Mouse (Mus musculus) cortical plate, adult 2 months (tissue): ENCODE results near the gene Irak3. TPM values are rescaled to one million over a fixed set of nuclear protein-coding genes. Genes with fewer than 3 reads are reported as not detected.

Source experiments
- H3K27ac ChIP-seq: fragments of 200-500 bp; 2 replicates; pipeline ENCODE4 v1.5.1; 2012; ENCODE audit warnings: low read length, control low read depth, inconsistent platforms; ENCODE audit not compliant: insufficient read depth
- H3K4me1 ChIP-seq: fragments of 200-500 bp; 2 replicates; pipeline ENCODE4 v1.6.1; 2011; ENCODE audit warnings: low read length; ENCODE audit not compliant: control insufficient read depth, insufficient read depth
- H3K4me3 ChIP-seq: fragments of 200-500 bp; 2 replicates; pipeline ENCODE4 v1.5.1; 2011; ENCODE audit warnings: mild to moderate bottlenecking, low read length, control low read depth; ENCODE audit not compliant: insufficient read depth
- CTCF ChIP-seq: fragments of 200-500 bp; IDR thresholded peaks from 2 replicates; pipeline ENCODE4 v1.5.1; 2011; ENCODE audit warnings: mild to moderate bottlenecking, control low read depth, low read length; ENCODE audit not compliant: insufficient read depth; ENCODE audit errors: extremely low read depth
- POLR2A ChIP-seq: fragments of 200-500 bp; IDR thresholded peaks from 2 replicates; pipeline ENCODE4 v1.6.1; 2011; ENCODE audit warnings: mild to moderate bottlenecking, low read length, control low read depth; ENCODE audit not compliant: insufficient read depth; ENCODE audit errors: extremely low read depth
- polyA plus RNA-seq: library from polyadenylated mRNA; depleted of rRNA; stranded (reverse); fragments of >200 nt; gene quantifications from 2 replicates; pipeline ENCODE4 v1.2.3, GENCODE M21; 2012

Gene Irak3
- polyA plus RNA-seq, 1 experiment = 0.90 TPM

GRCm38 (mm10) chr10:120165793-120166503, 36.0 kb downstream of the Irak3 start:
- no peak for TF ChIP-seq POLR2A
- TF ChIP-seq CTCF = no peak
- Histone ChIP-seq H3K4me3 (no peak overlapping the region), H3K27ac (no peak overlapping the region), H3K4me1 (no peaks in the 10 kb centered on the region)

GRCm38 (mm10) chr10:120164931-120165792, 36.8 kb downstream of the Irak3 start:
- Histone ChIP-seq H3K4me3 (no peak overlapping the region), H3K27ac (no peak overlapping the region)
- TF ChIP-seq POLR2A (no peak), CTCF (no peak)

GRCm38 (mm10) chr10:120163490-120163889, 38.4 kb downstream of the Irak3 start:
- H3K27ac ChIP-seq = no peak overlapping the region
- H3K4me1 ChIP-seq = no peaks in the 10 kb centered on the region
- no peak for TF ChIP-seq CTCF
- no peak for TF ChIP-seq POLR2A
- H3K4me3 ChIP-seq = no peak overlapping the region

More at GRCm38 (mm10) chr10:120164931-120165792, 36.8 kb downstream of the Irak3 start:
- H3K4me1 ChIP-seq = no peaks in the 10 kb centered on the region

- Histone ChIP-seq H3K4me3 (no peak overlapping the region), H3K27ac (no peak overlapping the region), H3K4me1 (no peaks in the 10 kb centered on the region)
- no peak for TF ChIP-seq POLR2A
- TF ChIP-seq CTCF = no peak
Observed at GRCm38 (mm10) chr10:120162840-120163239, 39.1 kb downstream of the Irak3 start.

GRCm38 (mm10) chr10:120160533-120160932, 41.4 kb downstream of the Irak3 start:
- no peak overlapping the region for H3K27ac ChIP-seq
- H3K4me3 ChIP-seq = no peak overlapping the region
- TF ChIP-seq CTCF = no peak
- TF ChIP-seq POLR2A = no peak
- H3K4me1 ChIP-seq = no peaks in the 10 kb centered on the region

- H3K4me1 ChIP-seq = peaks cover 1% of the 10 kb centered on the region; the same call in 1 of the 2 replicates
- H3K4me3 ChIP-seq = no peak overlapping the region
- H3K27ac ChIP-seq = no peak overlapping the region
- TF ChIP-seq POLR2A (no peak), CTCF (no peak)
Observed at GRCm38 (mm10) chr10:120153911-120154310, 48.0 kb downstream of the Irak3 start.

- peaks cover 1% of the 10 kb centered on the region; the same call in 1 of the 2 replicates for H3K4me1 ChIP-seq
- no peak for TF ChIP-seq POLR2A
- TF ChIP-seq CTCF = no peak
- H3K4me3 ChIP-seq = no peak overlapping the region
- H3K27ac ChIP-seq = no peak overlapping the region
Observed at GRCm38 (mm10) chr10:120151672-120152071, 50.3 kb downstream of the Irak3 start.

- Histone ChIP-seq H3K4me3 (no peak overlapping the region), H3K4me1 (no peaks in the 10 kb centered on the region)
- TF ChIP-seq POLR2A (no peak), CTCF (no peak)
Observed at GRCm38 (mm10) chr10:120140916-120141516, 60.9 kb downstream of the Irak3 start.

GRCm38 (mm10) chr10:120140193-120140592, 61.7 kb downstream of the Irak3 start:
- Histone ChIP-seq H3K27ac (no peak overlapping the region), H3K4me3 (no peak overlapping the region)
- no peak for TF ChIP-seq POLR2A
- TF ChIP-seq CTCF = no peak

More at GRCm38 (mm10) chr10:120140916-120141516, 60.9 kb downstream of the Irak3 start:
- H3K27ac ChIP-seq = no peak overlapping the region

More at GRCm38 (mm10) chr10:120140193-120140592, 61.7 kb downstream of the Irak3 start:
- H3K4me1 ChIP-seq = no peaks in the 10 kb centered on the region
